Mouse (Mus musculus) mouse embryonic stem cell (cell line): ENCODE measurements around the gene Tex52.

Experiments used
- in situ Hi-C, 2 experiments: fragments of 300-500 bp; cut with MboI; formaldehyde crosslinking; loops; 1 replicate in 1 of 2; 3 replicates in 1 of 2; pipeline ENCODE4 v1.14.3; 2019 to 2020; ENCODE audit warnings: low sequenced_read_pairs in 2 of 2, low pct_unique_long_range_greater_than_20kb in 1 of 2, mixed read lengths in 1 of 2; ENCODE audit not compliant: unreplicated experiment in 1 of 2

The Tex52 gene

GRCm38 (mm10) chr6:128375192-128375591 lies at the start of gene Tex52, which contains the start of gene Gm44596:
TSS of gene Tex52 (plus strand) at chr6:128375456.
TSS of gene Gm44596 (plus strand) at chr6:128375503.
- in situ Hi-C loops: loop anchor here in 1 of 2 experiments (25.0 kb wide), 1 partner anchor 212 kb away; the partner anchor contains the start of gene A2ml1

- in situ Hi-C loops: no loop called here
Observed at GRCm38 (mm10) chr6:128334397-128335124, 40.7 kb upstream of the Tex52 start.

GRCm38 (mm10) chr6:128337467-128337866 lies 37.8 kb upstream of the Tex52 start:
- in situ Hi-C loops: no loop called here

GRCm38 (mm10) chr6:128338876-128339275 lies 36.4 kb upstream of the Tex52 start:
- in situ Hi-C loops: no loop called here

- in situ Hi-C loops: no loop called here
Observed at GRCm38 (mm10) chr6:128341956-128342723, 33.1 kb upstream of the Tex52 start.

- in situ Hi-C loops: no loop called here
Observed at GRCm38 (mm10) chr6:128345623-128346022, 29.6 kb upstream of the Tex52 start.

GRCm38 (mm10) chr6:128346782-128347181 lies 28.5 kb upstream of the Tex52 start:
- in situ Hi-C loops: no loop called here

- in situ Hi-C loops: loop anchor here in 1 of 2 experiments (5.0 kb wide), 1 partner anchor 32 kb away; no protein-coding TSS in a partner anchor
Observed at GRCm38 (mm10) chr6:128349711-128350110, 25.5 kb upstream of the Tex52 start.

- in situ Hi-C loops: loop anchor here in 1 of 2 experiments (5.0 kb wide), 1 partner anchor 37 kb away; no protein-coding TSS in a partner anchor
Observed at GRCm38 (mm10) chr6:128354140-128354539, 21.1 kb upstream of the Tex52 start.

- in situ Hi-C loops: loop anchor here in 1 of 2 experiments (5.0 kb wide), 1 partner anchor 38 kb away; no protein-coding TSS in a partner anchor
Observed at GRCm38 (mm10) chr6:128355201-128355681, 20.0 kb upstream of the Tex52 start.

- in situ Hi-C loops: loop anchor here in 1 of 2 experiments (5.0 kb wide), 1 partner anchor 39 kb away; no protein-coding TSS in a partner anchor
Observed at GRCm38 (mm10) chr6:128355726-128356416, 19.4 kb upstream of the Tex52 start, which contains the start of gene Tulp3. TSS of gene Tulp3 (minus strand) at chr6:128355851.

- in situ Hi-C loops: loop anchor here in 1 of 2 experiments (5.0 kb wide), 1 partner anchor 42 kb away; no protein-coding TSS in a partner anchor
Observed at GRCm38 (mm10) chr6:128358999-128359398, 16.3 kb upstream of the Tex52 start.

GRCm38 (mm10) chr6:128361901-128362300 lies 13.4 kb upstream of the Tex52 start:
- in situ Hi-C loops: no loop called here

- in situ Hi-C loops: no loop called here
Observed at GRCm38 (mm10) chr6:128362381-128363006, 12.8 kb upstream of the Tex52 start, which contains the start of the genes Rhno1 and Foxm1. TSS of gene Rhno1 (minus strand) at chr6:128362911. TSS of gene Foxm1 (plus strand) at chr6:128362967.

GRCm38 (mm10) chr6:128363007-128363825 lies 12.0 kb upstream of the Tex52 start:
- in situ Hi-C loops: no loop called here

GRCm38 (mm10) chr6:128364721-128365120 lies 10.5 kb upstream of the Tex52 start:
- in situ Hi-C loops: no loop called here

GRCm38 (mm10) chr6:128366466-128366865 lies 8.8 kb upstream of the Tex52 start:
- in situ Hi-C loops: no loop called here
